Mouse (Mus musculus) hindbrain, embryonic 13.5 days (tissue): ENCODE results near the gene Creb3. TPM values are rescaled to one million over a fixed set of nuclear protein-coding genes. Genes with fewer than 3 reads are reported as not detected.

ENCODE experiments used
- ATAC-seq: fragments of 200-750 bp; cut with Nextera tagmentation; 2 replicates; pipeline ENCODE4 v1.8.0; 2017; ENCODE audit warnings: moderate TSS enrichment; ENCODE audit not compliant: low FRiP score
- H3K27ac ChIP-seq: fragments of 300-500 bp; sonication (generic); 2 replicates; pipeline ENCODE4 v1.5.1; 2015; ENCODE audit warnings: inconsistent platforms, mild to moderate bottlenecking, moderate library complexity
- H3K27me3 ChIP-seq: fragments of 300-500 bp; sonication (generic); 2 replicates; pipeline ENCODE4 v1.6.1; 2015; ENCODE audit warnings: mild to moderate bottlenecking, inconsistent platforms
- H3K36me3 ChIP-seq: fragments of 300-500 bp; sonication (generic); 2 replicates; pipeline ENCODE4 v1.6.1; 2015; ENCODE audit warnings: mild to moderate bottlenecking, inconsistent platforms
- H3K4me1 ChIP-seq: fragments of 300-500 bp; sonication (generic); replicated peaks from 2 replicates; pipeline ENCODE4 v1.6.1; 2015; ENCODE audit warnings: inconsistent platforms
- H3K4me2 ChIP-seq: fragments of 300-500 bp; sonication (generic); 2 replicates; pipeline ENCODE4 v1.6.1; 2015; ENCODE audit warnings: inconsistent platforms, mild to moderate bottlenecking, moderate library complexity
- H3K4me3 ChIP-seq: fragments of 300-500 bp; sonication (generic); 2 replicates; pipeline ENCODE4 v1.5.1; 2015; ENCODE audit warnings: mild to moderate bottlenecking, inconsistent platforms
- H3K9ac ChIP-seq: fragments of 300-500 bp; sonication (generic); 2 replicates; pipeline ENCODE4 v1.6.1; 2015; ENCODE audit warnings: mild to moderate bottlenecking, inconsistent platforms
- H3K9me3 ChIP-seq: fragments of 300-500 bp; sonication (generic); 2 replicates; pipeline ENCODE4 v1.6.1; 2016; ENCODE audit warnings: inconsistent platforms
- WGBS: fragments of 180-500 bp; shearing (Covaris S2); methylation state at CpG from one replicate; pipeline ENCODE4 v1.1.7; 2015; 5-methylcytosine and 5-hydroxymethylcytosine counted together
- polyA plus RNA-seq: library from polyadenylated mRNA; unstranded; fragments of >200 nt; fragmentation: Nextera tagmentation; extraction: Ambion mirVana; gene quantifications from 2 replicates; pipeline ENCODE4 v1.2.1, GENCODE M21; 2015

Creb3 gene
- polyA plus RNA-seq, 1 experiment from 2014 or later = 80.9 TPM

DNA sequence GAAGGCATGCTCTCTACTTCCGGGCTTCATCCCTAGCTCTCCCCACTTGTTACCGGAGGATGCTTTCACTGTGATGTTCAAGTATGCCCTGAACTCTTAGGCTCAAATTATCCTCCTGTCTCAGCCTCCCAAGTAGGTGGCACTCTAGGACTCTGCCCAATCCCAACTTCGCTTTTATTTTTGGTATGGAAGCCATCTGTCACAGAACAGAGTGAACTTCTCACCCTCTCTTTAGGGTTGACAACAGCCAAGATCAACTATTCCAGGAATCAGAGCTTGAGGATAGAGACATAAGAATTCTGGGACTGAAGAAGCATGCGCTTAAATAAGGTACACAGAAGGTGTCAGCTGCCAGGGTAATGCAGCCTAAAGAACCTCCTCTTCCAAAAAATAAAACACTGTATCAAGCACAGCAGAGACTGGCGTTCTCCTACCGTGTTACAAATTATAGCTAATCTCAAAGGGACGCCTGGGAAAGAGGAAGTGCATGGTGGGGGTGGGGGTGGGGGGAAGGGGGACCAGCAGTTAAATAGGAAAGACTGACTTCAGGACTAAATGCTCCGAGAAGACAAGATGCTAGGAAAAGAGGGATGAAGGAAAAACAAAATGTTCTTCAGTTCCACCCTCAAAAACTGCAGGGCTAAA lies 15.2 kb downstream of the Creb3 start:
- Histone ChIP-seq H3K4me3 (peak overlapping the region; percentile 89), H3K4me1 (peaks cover 49% of the 10 kb centered on the region), H3K9me3 (no peaks in the 10 kb centered on the region), H3K36me3 (peaks cover 43% of the 10 kb centered on the region), H3K9ac (peak overlapping the region; percentile 92), H3K27ac (no peak overlapping the region), H3K4me2 (peak overlapping the region; percentile 99), H3K27me3 (no peaks in the 10 kb centered on the region)
- 57% methylated on average over 8 of the region's 8 CpGs for WGBS
- no peak for ATAC-seq

DNA sequence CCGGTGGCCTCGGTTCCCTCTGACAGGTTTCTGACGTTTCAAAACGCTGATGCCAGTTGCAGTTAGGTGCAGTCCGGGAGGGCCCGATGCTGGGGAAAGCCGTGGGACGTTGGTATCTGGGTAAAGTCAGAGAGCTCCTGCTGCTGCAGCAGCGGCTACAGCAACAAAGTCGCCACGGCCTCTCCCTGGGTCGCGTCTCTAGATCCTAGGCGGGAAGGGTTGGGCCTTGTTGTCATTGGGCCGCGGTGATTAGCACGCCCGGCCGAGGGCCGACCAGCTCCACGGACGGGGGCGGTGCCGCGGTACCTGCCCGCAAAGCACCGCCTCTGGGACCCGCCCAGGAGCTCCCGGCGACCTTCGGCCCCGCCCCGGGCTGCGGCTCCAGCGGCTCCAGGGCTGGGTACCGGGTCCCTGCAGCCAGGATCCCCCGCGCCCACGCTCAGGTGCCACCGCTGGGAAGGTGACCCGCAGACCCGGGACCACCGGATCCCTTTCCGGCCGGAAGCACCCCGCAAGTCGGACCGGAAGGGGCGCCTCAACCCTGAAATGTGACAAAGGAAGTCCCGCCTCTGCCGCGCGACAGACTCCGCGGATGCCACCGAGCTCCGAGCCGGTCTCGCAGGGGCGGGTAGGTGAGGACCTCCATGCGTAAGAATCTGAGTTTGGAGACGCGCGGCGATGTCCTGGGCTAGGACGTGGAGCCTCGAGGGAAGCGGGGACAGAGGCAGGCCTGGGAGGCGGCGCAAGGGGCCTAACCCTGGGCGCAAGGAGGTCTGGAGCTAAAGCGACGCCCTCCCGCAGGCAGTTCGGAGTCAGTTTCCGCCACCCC lies 16.5 kb downstream of the Creb3 start, which contains the start of the genes Rgp1 and Gba2:
Gene Rgp1 (plus strand): TSS at position 340 of the 829 bp plus-strand sequence.
Gene Gba2 (minus strand): TSS at position 498 of the 829 bp plus-strand sequence.
- peak; percentile 88 for ATAC-seq
- Histone ChIP-seq H3K9me3 (no peaks in the 10 kb centered on the region), H3K9ac (peak within 1 kb of the TSS; percentile 92), H3K36me3 (peaks cover 43% of the 10 kb centered on the region), H3K4me1 (peaks cover 49% of the 10 kb centered on the region), H3K27ac (peak within 1 kb of the TSS; percentile 90), H3K4me2 (peak within 1 kb of the TSS; percentile 99), H3K4me3 (peak within 1 kb of the TSS; percentile 89), H3K27me3 (no peaks in the 10 kb centered on the region)
- WGBS = under 1% methylated on average over 76 of the region's 76 CpGs

DNA sequence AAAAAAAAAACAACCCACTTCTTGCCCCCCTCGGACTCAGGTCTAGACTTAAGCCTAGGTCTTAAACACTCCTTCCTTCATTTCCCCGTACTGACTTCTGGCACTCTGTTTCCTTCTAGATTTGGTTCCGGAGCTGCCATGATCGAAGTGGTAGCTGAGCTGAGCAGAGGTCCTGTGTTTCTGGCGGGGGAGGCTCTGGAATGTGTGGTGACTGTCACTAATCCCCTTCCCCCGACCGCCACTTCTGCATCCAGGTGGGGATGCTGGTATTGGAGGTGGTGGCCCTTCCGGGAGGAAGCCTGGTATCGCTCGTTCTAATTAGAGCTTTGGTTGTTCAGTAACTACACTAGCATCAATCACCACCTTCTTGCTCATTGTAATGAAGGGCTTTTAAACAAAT lies 17.1 kb downstream of the Creb3 start:
- peak overlapping the region; percentile 89 for H3K4me3 ChIP-seq
- H3K36me3 ChIP-seq = peaks cover 43% of the 10 kb centered on the region
- H3K9me3 ChIP-seq = no peaks in the 10 kb centered on the region
- no peak for ATAC-seq
- H3K27ac ChIP-seq = peak overlapping the region; percentile 90
- H3K4me2 ChIP-seq = peak overlapping the region; percentile 99
- H3K9ac ChIP-seq = peak overlapping the region; percentile 92
- H3K4me1 ChIP-seq = peaks cover 49% of the 10 kb centered on the region
- no peaks in the 10 kb centered on the region for H3K27me3 ChIP-seq
- WGBS = 8% methylated on average over 10 of the region's 10 CpGs

DNA sequence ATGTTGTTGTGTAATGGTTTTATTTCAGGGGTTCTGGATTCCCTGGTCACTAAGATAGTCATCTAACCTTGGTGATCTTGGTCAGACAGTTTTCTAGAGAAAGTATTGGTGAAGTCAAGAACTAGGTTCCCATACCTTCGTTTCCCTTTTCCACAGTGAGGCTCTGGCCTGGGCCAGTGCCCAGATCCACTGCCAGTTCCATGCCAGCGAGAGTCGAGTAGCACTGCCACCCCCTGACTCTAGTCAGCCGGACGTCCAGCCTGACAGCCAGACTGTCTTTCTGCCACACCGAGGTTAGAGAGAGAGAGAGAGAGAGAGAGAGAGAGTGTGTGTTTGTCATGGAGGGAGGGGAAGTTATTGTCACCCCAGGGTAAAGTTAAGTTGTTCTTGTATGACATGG lies 17.6 kb downstream of the Creb3 start:
- peaks cover 44% of the 10 kb centered on the region for H3K36me3 ChIP-seq
- H3K4me1 ChIP-seq = peaks cover 48% of the 10 kb centered on the region
- ATAC-seq = no peak
- peak overlapping the region; percentile 92 for H3K9ac ChIP-seq
- WGBS = 75% methylated on average over 6 of the region's 6 CpGs
- no peaks in the 10 kb centered on the region for H3K9me3 ChIP-seq
- H3K27ac ChIP-seq = no peak overlapping the region
- H3K4me2 ChIP-seq = peak overlapping the region; percentile 99
- H3K27me3 ChIP-seq = no peaks in the 10 kb centered on the region
- peak overlapping the region; percentile 89 for H3K4me3 ChIP-seq

DNA sequence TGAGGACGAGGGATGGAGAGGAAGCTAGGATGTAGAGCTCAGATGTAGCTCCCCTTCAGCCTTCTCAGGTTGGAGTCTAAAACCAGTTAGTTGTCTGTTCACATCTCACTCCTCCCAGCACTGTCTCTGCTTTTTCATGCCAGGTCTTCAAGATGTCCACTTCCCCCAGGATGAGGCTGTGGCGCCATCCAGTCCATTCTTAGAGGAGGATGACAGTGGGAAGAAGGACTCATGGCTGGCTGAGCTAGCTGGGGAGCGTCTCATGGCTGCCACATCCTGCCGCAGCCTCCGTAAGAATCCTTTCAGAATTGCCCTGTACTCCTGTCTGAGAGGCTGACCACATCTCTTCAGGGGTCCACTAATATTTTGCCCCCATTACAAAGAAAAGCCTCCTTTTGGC lies 18.6 kb downstream of the Creb3 start:
- H3K27me3 ChIP-seq = no peaks in the 10 kb centered on the region
- 0 out of 2 replicates have a peak overlapping the region, but pooled peaks have one; percentile 15 for H3K9ac ChIP-seq
- no peak overlapping the region for H3K4me2 ChIP-seq
- 92% methylated on average over 5 of the region's 5 CpGs for WGBS
- no peaks in the 10 kb centered on the region for H3K9me3 ChIP-seq
- no peak overlapping the region for H3K4me3 ChIP-seq
- no peak for ATAC-seq
- H3K36me3 ChIP-seq = peaks cover 49% of the 10 kb centered on the region
- H3K4me1 ChIP-seq = peaks cover 38% of the 10 kb centered on the region
- no peak overlapping the region for H3K27ac ChIP-seq

DNA sequence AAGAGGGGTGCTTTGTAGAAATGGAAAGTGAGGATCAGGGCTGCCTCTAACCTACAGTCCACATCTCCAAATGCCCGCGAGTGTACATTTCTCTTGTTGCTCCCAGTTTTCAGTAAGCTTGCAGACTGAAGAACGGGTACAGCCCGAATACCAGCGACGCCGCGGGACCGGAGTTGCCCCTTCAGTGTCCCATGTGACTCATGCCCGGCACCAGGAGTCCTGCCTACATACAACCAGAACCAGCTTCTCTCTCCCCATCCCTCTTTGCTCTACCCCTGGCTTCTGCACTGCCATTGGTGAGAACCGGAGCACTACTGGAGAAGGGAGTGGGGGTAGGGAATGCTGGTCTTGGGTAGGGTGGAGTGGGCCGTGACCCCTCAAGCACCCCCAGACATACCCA lies 19.2 kb downstream of the Creb3 start:
- Histone ChIP-seq H3K9ac (no peak overlapping the region), H3K4me3 (no peak overlapping the region), H3K27me3 (no peaks in the 10 kb centered on the region), H3K4me1 (peaks cover 31% of the 10 kb centered on the region), H3K27ac (no peak overlapping the region), H3K36me3 (peaks cover 49% of the 10 kb centered on the region), H3K9me3 (no peaks in the 10 kb centered on the region), H3K4me2 (no peak overlapping the region)
- WGBS = 96% methylated on average over 12 of the region's 12 CpGs
- ATAC-seq = no peak

DNA sequence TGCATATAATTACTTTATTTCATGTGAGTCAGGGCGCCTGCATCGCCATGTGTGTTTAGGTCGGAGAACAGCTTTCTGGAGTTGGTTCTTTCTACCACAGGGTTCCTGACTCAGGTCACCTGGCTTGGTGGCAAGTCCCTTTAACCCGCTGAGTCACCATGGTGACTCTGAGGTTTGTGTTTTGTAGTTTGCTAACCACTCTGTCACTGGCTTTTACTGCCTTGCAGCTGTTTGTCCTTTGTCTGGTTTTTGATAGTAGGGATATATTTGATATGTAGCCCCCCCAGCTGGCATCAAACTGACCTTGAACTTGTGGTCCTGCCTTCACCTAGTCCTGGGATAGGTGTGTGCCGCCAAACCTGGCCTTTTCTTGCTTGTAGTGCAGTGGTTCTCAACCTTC lies 20.1 kb downstream of the Creb3 start:
- Histone ChIP-seq H3K27ac (no peak overlapping the region), H3K27me3 (no peaks in the 10 kb centered on the region), H3K4me2 (no peak overlapping the region), H3K4me1 (peaks cover 22% of the 10 kb centered on the region), H3K9ac (no peak overlapping the region), H3K9me3 (no peaks in the 10 kb centered on the region), H3K36me3 (peaks cover 49% of the 10 kb centered on the region), H3K4me3 (no peak overlapping the region)
- no peak for ATAC-seq
- WGBS = 86% methylated on average over 5 of the region's 5 CpGs

DNA sequence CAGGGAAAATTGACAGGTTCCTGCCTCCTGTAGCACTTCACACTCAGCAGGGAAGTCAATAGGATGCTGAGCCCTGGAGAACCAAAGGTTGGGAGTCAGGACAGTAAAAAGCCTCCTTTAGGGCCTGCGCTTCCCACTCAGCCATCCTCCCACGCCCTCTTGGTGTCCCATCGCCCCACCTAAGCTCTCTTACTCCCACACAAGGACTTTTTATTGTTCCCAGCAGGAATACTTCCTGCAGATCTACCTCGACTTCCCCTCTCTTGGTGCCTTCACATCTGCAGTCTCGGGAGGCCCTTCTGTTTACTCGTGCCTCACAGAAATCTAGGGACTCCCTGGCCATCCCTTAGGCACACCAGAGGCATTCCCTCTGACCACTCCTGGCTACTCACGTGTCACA lies 21.3 kb downstream of the Creb3 start:
- peaks cover 49% of the 10 kb centered on the region for H3K36me3 ChIP-seq
- 77% methylated on average over 7 of the region's 7 CpGs for WGBS
- no peak for ATAC-seq
- H3K4me1 ChIP-seq = peaks cover 13% of the 10 kb centered on the region
- no peak overlapping the region for H3K27ac ChIP-seq
- no peak overlapping the region for H3K4me2 ChIP-seq
- H3K9ac ChIP-seq = no peak overlapping the region
- H3K9me3 ChIP-seq = no peaks in the 10 kb centered on the region
- H3K4me3 ChIP-seq = no peak overlapping the region
- H3K27me3 ChIP-seq = no peaks in the 10 kb centered on the region

DNA sequence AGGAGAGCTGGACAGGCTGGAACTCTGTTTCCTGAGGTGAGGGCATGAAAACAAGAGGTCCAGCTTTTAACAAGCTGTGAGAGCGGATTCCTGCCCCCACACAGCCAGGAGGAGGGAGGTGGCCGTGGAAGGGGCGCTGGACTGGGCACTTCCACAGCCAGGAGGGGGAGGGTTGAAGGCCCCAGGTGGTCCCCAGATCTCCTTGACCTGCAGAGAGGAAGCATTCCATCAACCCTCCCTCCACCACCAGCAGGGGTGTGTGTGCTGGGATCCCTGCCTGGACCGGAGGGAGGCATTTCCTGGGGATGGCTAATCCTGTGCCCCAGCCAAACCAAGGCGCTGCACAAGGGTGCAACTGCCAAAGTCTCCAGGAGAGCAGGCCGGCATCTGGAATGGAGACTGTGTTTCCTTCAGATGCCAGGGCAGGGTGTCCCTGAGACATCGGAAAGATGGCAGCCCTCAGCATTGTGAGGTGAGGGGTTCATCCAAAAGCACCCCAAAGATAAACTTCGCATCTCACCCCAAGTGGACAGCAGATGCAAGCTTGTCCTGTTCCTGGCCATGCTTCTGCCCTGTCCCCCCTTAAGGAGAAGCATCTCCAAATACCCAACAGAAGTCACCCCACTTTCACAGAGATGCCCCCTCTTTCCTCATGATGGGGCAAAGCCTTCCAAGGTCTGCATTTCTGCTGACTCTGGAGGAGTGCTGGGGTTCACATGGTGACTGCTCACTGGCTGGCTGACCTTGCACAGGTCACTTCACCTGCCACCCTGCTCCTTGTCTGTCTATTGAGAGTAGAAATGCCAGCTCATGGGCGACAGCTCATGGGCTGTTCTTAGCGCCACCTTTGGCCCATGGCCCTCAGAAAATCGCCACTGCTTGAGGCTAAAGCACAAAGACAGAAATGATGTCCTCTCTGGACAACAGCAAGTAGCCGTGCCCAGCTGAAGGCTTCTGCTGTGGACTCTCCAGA lies 22.6 kb downstream of the Creb3 start, which contains the start of gene Msmp:
Gene Msmp (minus strand): TSS at position 51 of the 973 bp plus-strand sequence.
- Histone ChIP-seq H3K4me2 (no peak within 1 kb of the TSS), H3K9ac (no peak within 1 kb of the TSS)

DNA sequence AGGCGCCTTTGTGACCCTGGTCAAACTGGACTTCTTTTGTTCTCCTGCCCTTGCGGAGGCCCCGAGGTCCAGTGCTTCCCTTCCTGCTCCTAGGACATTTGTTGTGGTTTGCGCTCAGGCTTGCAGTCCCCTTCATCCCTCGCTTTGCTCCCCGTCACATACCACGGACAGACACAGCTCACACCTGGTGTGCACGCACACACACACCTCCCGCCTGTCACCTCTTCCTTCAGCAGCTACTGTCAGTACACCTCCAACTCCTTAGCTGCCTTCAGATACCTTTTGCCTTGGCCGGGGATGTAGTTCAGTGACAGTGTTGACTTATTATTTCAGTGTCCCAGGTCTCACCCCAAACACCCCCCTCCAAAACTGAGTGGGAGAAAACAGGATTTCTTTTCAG lies 23.6 kb downstream of the Creb3 start:
- no peaks in the 10 kb centered on the region for H3K4me1 ChIP-seq

More for the DNA sequence above, 22.6 kb downstream of the Creb3 start, which contains the start of gene Msmp:
- WGBS = 71% methylated on average over 12 of the region's 12 CpGs
- Histone ChIP-seq H3K4me3 (no peak within 1 kb of the TSS), H3K27ac (no peak within 1 kb of the TSS), H3K27me3 (no peaks in the 10 kb centered on the region), H3K9me3 (no peaks in the 10 kb centered on the region), H3K36me3 (peaks cover 49% of the 10 kb centered on the region), H3K4me1 (peaks cover 7% of the 10 kb centered on the region)
- no peak for ATAC-seq

DNA sequence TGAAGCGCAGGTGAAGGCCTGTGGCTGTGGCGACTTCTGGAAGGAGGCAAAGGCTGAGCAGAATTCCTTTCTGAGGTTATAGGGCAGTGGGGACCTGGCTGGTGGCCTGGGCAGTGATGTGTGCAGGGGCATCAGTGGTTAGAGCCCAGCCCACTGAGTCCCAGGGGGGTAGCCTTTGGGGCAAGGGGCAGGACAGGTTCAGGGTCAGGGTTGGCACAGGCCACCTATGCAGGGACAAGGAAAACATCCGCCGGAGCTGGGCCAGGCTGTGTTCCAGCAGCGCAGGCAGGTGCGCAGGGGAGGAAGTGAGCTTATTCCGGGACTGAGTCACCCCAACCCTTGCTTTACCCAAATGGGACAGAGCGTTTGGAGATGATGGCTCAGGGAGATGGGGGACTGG lies 24.3 kb downstream of the Creb3 start:
- Histone ChIP-seq H3K4me2 (no peak overlapping the region), H3K9ac (peak overlapping the region; percentile 9; the same call in 1 of the 2 replicates), H3K36me3 (peaks cover 36% of the 10 kb centered on the region), H3K27ac (no peak overlapping the region), H3K4me1 (no peaks in the 10 kb centered on the region), H3K4me3 (no peak overlapping the region), H3K9me3 (no peaks in the 10 kb centered on the region), H3K27me3 (no peaks in the 10 kb centered on the region)
- WGBS = 78% methylated on average over 8 of the region's 8 CpGs
- no peak for ATAC-seq

More for the DNA sequence above, 23.6 kb downstream of the Creb3 start:
- Histone ChIP-seq H3K4me3 (no peak overlapping the region), H3K4me2 (no peak overlapping the region), H3K9me3 (no peaks in the 10 kb centered on the region), H3K27me3 (no peaks in the 10 kb centered on the region), H3K9ac (no peak overlapping the region), H3K27ac (no peak overlapping the region), H3K36me3 (peaks cover 44% of the 10 kb centered on the region)
- no peak for ATAC-seq
- 50% methylated on average over 10 of the region's 10 CpGs for WGBS
